Mouse (Mus musculus): ENCODE data around the gene Plppr3.

The Plppr3 gene

DNA sequence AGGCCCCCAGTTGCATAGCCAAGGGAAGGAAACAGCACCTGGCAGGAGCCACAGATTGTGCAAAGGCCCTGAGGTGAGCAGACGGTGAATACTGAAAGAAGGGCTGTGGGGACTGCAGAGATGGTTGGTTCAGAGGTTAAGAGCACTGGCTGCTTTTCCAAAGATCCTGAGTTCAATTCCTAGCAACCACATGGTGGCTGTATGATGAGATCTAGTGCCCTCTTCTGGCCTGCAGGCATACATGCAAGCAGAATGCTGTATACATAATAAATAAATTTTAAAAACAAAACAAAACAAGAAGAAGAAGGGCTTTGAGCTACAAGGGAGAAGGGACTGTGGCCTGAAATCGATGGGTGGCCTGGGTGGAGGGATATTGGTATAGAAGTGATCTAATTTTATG is 57.3 kb downstream of the Plppr3 start:
- DNase-seq = no peak

DNA sequence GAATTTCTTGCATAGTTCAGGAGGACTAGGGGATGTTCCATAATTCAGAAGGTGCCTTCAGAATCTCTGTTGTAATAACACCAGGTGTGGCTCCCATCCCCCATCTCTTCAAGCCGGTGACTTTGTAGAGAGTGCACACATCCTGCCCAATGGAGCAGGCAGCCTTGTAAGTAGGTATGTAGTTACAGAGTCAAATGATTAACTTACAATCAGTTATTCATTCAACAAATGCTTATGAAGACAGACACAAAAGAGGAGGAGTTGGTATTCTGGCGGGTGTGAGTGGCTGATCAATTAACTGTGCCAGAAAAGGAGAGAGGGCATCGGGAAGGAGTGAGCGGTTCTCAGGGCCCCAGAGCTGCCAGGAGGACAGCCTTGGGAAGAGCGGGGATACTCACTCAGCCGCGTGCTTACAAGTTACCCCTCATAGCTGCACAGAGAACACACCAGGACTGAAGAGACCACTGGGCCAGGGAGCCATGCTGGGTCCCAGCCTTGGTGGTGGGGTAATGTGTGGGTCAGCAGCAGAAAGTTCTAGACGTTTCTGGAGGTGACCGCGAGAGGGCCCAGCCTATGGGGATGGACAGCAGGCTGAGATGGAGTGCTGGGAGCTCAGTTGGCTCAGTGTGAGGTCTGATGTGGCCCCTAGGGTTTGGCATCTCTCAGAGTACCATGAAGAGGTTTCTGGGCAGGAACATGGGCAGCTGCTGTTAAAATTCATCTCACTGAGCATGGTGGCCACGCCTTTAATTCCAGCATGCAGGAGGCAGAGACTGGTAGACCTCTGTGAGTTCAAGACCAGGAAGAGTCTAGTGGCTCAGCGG is 58.6 kb downstream of the Plppr3 start:
- no peak for DNase-seq

DNA sequence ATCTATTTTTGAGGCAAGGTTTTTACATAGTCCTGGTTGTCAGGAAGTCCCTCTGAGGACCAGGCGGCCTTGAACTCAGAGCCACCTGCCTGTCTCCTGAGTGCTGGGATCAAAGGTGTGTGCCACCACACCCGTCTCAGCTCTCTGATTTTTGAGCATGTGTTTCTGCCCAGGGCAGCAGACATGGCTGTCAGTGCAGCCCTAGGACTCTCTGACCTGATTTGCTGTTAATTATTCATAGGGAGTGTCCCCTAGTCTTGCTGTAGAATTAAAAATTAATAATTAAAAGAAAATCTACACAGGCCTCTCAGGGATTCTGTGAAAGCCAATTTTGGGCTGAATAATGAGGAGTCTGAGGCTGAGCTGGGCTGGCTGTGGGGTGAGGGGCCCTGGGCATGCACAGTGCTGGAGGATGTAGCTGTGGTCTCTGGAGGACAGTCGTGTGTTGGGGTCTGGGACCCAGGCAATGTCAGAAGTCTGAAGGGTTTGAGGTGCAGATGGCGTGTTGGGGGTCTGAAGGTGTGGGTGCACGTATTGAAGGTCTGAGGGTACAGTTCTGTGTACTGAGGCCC is 60.1 kb downstream of the Plppr3 start:
- no peak for DNase-seq

DNA sequence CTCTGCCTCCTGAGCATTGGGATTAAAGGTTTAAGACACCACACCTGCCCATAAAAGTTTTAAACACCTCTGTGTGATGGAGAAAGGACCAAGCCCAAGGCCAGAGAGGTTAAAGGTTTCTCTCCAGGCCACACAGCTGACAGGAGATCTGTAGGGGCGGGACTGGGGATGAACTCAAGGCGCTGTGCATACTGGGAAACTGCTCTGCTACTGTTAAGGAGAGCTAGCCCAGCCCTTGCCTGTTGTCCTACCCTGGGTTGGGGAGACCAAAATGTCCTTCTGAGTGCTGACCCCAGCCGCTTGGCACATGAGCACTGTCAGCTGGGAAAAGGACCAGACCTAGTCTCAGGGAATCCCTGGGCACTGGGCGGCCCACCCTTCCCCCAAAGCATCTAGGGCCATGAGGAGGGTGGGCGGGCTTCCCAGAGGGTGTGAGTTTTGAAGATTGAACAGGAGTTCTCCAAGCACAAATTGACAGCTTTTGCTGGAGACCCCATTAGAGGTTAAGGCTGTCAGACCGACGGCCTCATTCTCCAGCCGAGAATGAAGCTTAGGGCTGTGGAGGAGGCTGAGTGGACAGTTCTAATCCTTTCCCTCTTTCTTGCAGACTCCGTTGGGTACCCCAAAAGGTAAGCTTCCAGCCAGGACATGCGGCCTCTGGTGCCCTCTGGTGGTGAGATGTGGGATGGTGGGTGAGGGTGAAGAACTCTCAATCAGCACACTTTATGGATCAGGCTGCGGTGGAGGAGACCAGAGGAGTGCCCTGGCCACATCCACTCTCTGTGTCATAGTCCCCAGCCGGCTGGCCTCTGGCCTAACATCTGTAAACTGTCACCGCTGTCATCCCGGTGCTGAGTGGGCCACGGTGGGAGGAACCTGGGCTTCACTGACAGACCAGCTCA is 62.4 kb downstream of the Plppr3 start:
- DNase-seq = peak; percentile 61 to 68

Measured in thymus, adult 18-20 months (tissue).